Mouse (Mus musculus) T-cell, adult 2 months (primary cell): Measurements from ENCODE around the gene Dnaja3.
"Not testable (repeated sequence)": the region's sequence is repeated elsewhere in the genome, so short reads cannot be mapped to it uniquely, and the experiment has no call there.

Experiments
- DNase-seq: peaks from one replicate; pipeline ENCODE4 v3.0.0; 2022; ENCODE audit warnings: low spot score

Dnaja3 gene

DNA sequence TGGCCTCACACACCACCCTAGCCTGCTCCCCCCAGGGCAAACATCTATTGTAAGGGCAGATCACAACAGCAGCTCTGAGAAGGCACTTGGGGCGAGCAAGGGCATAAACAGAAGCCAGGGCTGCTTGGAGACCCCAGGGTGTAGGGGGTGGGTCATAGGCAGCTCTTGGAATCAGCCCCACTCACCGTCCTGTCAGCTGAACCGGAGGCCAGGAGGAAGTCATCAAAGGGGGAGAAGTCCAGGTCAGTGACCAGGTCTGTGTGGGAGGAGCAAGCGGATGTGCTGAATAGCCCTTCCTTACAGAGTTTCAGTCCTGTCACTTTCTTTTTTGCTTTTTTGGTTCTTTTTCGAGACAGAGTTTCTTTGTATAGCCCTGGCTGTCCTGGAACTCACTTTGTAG lies 30.5 kb downstream of the Dnaja3 start:
- no peak for DNase-seq

GRCm38 (mm10) chr16:4674091-4674490 lies 34.3 kb downstream of the Dnaja3 start:
- DNase-seq, result peak; percentile 85

- DNase-seq, result peak; percentile 16
Observed at GRCm38 (mm10) chr16:4676836-4677235, 37.0 kb downstream of the Dnaja3 start.

DNA sequence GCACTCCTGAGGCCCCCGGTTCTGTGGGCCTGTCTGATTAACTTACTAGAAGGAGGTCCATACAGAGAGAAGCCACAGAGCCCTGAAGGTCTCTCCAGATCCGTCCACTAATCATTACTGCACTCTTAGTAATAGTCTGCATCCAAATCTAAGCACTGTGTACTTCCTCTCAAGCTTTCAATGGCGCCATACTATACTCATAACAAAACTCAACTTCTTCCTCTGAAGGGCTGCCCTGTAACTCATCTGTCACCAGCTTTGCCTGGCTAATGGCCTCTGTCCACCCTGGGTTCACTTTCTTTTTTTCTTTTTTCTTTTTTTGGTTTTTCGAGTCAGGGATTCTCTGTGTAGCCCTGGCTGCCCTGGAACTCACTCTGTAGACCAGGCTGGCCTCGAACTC lies 38.3 kb downstream of the Dnaja3 start:
- DNase-seq, result no peak

DNA sequence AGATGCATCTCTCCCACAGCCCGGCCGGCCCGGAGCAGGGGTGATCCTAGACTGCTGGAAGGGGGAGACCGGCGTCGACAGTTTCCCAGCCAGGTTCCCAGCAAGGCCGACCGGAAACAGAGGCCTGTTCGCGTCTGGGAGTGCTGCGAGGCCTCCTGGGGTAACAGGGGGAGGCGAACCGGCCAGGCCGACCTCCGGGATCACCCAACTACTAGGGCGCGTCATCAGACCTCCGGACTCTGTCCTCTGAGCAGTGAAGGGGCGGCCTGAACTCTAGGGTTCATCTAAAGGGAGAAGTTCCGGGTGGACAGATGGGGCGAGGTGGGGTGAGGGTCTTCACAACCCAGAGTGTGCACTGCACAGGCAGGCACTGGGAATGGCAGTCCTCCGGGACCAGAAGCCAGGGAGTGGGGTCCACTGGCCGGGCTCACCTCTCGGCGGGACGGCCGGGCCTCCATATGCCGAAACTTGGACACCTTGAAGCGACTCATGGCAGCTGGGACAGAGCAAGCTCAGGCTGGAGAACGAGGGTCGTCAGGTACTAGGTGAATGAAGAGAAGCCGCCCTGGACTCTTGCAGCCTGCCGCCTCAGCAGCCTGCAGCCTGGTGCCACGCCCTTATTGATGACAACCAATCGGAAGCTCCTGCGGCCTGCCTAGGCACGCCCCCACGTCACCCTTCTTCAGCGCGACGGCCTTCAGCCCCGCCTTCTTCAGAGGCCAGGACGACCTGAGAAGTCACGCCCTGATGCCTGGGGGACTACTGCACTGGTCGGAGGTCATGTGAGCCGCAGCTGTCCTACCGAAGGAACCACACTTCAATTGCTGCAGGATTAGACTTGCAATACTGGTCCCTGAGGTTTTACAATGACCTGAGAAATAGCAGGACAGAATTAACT lies 39.6 kb downstream of the Dnaja3 start, which contains the start of gene Coro7:
Gene Coro7 (minus strand): TSS at position 657 of the 898 bp plus-strand sequence.
- DNase-seq, result peak; percentile 89

DNA sequence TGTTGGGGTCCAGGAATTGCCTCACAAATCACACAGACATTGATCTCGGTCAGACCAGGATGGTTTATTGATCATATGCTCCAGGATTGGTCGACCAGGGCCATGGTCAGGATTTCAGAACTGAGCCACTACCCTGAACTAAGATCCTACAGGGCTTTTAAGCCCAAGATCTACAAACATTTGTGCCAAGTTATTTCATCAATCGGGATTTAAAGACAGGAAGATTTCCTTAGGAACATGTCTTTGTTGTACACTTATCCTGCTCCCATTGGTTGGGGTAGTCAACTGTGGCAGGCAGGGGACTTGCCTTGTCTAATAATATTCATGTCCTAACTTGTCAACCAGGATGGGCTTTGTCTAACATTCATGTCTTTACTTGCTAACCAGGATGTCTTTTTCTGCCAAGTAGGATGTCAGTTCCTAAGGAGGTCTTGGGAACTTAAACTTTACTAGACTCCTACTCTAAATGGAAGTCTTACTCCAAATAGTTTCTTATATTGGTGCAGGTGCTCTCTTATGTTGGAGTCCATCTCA lies 41.2 kb downstream of the Dnaja3 start:
- not testable (repeated sequence) for DNase-seq

DNA sequence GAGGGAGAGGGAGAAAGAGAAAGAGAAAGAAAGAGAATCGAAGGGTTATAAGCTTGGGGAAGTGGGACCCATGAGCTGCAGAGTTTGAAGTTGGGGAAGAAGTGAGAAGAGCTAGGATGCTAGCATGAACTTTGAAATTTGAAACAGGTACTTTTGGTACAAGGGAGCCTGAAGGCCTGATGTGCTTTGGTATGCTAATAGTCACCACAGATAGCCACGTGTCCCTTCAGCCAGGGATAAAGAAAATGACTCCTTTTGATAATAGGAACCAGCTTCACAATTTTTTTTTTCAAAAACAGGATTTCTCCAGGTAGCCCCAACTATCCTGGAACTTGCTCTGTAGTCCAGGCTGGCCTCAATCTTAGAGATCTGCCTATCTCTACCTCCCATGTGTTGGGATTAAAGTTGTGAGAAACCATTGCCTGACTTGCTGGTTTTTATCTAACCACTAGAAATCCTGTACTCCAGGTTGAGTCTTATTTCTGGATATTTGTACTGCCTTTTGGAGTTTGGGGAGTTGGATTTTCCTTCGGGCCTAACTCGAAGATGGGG lies 42.9 kb downstream of the Dnaja3 start:
- DNase-seq, result no peak

DNA sequence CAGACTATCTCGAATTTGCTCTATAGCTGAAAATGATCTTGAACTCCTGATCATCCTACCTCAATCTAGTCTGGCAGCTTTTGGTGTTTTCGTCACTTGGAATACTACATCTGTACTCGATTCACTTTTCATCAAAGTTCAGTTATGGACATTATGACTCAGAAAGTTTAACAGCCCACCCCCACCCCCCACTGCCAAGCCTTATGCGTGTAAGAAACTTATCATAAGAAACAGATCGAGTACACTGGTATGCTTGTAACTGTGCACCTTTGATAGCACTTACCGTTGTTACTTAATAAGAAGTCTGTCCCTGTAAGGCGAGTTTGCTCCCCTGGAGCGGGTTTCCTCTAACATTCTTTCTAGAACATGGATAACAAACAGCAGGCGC lies 43.4 kb downstream of the Dnaja3 start:
- DNase-seq, result no peak

DNA sequence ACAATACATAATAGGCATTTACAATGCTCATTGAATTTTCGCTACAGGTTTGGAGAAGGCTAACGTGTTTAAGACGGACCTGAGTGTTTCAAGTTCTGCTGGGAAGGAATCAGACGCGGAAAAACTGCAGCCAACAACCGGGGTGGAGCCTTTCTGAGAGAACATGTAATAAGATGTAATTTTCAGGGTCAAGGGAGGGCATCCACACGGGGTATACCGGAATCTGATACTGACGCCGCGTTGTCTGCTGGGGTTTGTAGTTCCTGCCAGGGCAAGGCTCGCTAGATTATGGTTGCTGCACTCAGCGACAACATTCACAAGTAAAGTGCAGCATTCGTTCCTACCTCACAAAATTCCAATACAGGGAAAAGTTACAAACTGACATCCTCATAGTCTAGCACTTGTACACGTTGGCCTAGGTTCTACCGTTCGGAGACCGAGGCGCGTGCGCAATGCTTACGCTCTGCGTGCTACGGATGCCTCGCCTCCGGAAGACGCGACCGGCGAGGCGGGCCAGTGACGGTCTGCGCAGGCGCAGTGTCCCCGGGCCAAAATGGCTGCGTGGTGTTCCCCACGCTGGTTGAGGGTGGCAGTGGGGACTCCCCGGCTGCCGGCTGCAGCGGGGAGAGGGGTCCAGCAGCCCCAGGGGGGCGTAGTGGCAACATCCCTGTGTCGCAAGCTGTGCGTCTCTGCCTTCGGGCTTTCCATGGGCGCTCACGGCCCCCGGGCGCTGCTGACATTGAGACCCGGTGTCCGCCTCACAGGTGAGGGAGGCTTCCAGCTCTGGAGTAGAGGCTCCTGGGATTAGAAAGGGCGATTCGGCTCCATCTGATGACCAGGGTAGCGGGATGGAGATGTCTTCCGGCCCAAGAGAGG lies 44.0 kb downstream of the Dnaja3 start:
- DNase-seq, result peak; percentile 95

- DNase-seq, result no peak
Observed at GRCm38 (mm10) chr16:4684457-4684791, 44.6 kb downstream of the Dnaja3 start.

GRCm38 (mm10) chr16:4689371-4689770 lies 49.6 kb downstream of the Dnaja3 start:
- DNase-seq, result not testable (repeated sequence)

DNA sequence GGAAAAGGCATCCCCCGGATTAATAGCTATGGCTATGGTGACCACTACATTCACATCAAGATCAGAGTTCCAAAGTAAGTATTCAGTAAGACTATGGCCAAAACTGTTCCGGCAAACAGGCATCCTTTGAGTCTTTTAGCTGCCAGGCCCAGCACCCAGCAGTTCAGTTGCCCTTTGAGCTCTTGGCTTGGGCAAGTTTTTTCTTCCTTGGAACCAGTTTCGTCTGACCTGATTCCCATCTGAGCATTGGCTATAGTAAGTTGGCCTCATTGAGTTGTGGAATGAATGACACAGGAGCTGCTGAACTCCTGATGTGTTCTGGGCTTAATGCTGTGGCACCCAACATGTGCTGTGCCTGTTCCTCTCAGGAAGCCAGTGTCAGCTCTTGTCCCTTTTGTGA lies 61.4 kb downstream of the Dnaja3 start:
- no peak for DNase-seq

- no peak for DNase-seq
Observed at GRCm38 (mm10) chr16:4702646-4703045, 62.9 kb downstream of the Dnaja3 start.

DNA sequence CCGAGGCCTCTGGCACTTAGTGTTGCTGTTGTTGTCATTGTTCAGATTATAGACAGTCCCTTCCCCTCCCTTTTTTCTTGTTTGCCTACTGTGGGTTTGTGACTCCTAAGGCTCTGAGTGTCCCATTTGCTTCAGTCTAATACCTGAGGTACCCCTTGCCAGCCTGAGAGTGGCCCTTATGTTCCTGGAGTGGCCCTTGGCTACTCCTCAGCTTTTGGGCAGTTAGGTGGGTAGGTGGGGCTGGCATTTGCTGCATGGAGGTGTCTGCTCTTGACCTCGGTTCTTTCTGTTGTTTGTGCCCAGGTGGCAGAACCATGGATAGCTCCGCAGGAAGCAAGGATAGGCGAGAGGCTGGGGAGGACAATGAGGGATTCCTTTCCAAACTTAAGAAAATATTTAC lies 65.8 kb downstream of the Dnaja3 start:
- DNase-seq, result no peak

DNA sequence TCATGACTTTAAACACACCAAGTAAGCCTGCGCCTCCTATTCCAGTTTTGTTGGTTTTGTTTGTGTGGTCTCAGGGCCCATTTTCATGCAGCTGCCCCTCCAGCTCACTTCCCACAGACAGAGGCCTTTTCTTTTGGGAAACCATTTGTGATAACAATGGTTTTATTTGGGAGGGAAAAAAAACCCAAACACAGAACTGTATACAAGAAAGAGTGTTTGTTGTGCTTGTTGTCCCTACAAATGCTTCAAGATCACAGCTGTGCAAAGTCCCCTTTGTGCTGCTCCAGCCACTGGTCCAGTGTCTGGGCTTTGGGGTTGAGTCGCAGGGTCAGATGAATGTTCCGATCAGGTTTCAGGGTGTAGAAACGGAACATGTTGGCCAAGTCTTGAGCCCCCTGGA lies 71.4 kb downstream of the Dnaja3 start:
- no peak for DNase-seq

- no peak for DNase-seq
Observed at GRCm38 (mm10) chr16:4713861-4714710, 74.3 kb downstream of the Dnaja3 start.

- no peak for DNase-seq
Observed at GRCm38 (mm10) chr16:4717866-4718265, 78.1 kb downstream of the Dnaja3 start.

DNA sequence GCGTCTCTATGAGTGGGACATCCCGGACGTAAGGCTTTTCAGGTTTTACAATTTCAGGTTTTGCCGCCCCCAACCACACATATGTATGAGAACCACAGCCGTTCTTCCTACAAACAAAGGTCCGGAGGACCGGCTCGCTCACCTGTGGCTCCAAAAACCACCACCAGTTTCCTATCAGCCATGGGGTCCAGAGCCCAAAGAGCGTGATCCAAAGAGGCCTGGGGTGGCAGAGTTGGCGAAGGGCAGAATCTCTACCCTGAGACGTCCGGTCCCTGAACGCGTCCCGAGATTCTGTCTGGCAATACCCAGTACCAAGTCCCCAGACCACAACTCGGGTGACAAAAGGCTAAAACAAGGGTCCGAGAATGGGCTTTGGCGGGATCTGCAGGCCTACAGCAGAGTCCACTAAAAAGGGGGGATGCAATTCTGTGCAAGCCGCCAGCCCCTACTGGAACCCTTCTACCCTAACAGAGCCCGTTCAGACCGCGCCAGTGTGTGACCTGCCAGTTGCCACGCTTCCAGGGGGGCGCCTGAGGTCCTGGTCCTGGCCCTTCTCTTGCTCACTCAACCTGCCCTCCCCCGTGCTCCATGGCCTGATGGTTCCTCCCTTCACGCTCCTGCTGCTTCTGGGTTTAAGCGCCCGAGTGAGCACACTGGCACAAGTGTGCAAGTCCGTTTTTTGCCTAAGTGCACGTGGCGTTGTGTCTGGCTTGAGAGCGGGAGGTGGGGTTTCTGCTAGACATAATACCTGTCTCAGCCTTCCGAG lies 79.1 kb downstream of the Dnaja3 start, which contains the start of gene Nmral1:
Gene Nmral1 (minus strand): TSS at position 604 of the 766 bp plus-strand sequence.
- DNase-seq, result peak; percentile 29

DNA sequence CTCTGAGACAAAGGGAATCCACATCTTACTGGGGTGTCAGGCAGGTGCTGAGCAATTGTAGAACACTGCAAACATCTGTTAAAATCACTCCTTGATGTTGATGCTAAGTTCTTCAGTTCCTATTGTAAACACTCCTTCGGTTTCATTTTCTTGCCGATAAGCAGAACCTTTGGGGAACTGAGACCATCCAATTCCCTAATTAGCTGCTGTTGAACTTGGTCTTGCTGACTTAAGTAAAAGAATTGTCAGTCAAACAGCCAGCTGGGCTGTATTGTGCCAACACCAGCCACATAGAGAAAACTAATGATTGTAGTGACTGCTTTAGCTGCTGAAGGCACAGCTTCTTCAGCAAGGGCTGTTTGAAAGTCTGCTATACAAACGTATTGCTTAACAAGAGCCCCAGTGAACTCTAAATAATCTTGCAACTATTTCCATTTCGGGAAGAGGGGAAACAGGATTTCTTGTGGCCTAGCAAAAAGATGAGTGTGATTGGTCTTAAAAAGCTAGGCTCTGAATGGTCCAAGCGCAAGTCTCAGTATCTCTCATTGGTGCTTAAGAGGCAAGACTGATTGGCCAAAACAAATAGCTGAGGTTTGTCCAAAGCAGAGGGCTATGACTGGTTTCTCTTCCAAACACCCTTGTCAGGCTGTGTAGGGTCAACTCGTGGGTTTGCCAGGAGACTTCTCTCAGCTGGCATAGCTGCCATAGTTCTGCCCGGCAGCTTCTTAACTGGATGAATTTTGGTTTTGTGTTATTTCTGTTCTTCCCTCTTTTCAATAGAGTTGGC lies 82.5 kb downstream of the Dnaja3 start:
- no peak for DNase-seq

DNA sequence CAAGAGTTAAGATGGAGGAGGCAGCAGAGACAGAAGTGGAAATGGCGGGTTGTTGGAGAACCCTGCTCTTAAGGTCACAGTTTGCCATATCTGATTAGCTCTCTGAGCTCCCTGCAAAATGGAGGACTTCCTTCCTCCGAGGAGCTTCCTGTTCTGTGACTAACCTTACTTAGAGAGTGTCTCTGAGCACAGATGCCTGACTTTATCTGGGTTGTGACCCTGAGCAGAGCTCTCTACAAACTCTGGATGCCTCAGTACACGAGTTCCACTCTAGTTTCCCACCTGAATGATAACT lies 83.1 kb downstream of the Dnaja3 start:
- no peak for DNase-seq
